Comparison of ENCODE assay signal across 14 mouse cellular contexts in the genomic region with DNA sequence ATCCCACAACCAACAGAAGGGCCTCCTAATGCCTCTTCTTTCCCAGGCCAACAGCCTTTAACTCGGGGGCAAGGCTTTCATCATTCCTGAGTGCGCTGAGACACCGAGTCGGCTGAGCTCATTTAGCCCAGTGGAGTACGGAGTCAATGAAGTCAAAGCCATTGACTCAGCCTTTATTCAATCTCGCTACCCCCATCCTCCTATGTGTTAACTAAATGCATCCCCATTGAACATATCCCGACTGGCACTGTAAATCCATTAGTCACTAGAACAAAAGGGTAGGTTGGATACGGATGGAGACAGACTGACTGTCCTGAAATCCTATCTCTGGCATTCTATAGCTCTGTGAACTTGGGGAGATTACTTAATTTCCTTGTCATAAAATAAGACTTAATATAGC. TPM values are rescaled to one million over a fixed set of nuclear protein-coding genes. Genes with fewer than 3 reads are reported as not detected.
"Had no signal": no experiment of that assay in that cellular context is flagged by ENCODE, and none has a peak within 500 bp of the region (broad histone marks: within the 10 kb centered on the region; RNA-seq: fewer than 3 reads in every experiment).

No protein-coding gene starts in this region.

RNA-seq across cellular contexts. Expression of gene Slc7a15, which starts 36.7 kb away (rescaled TPM):
- polyA plus RNA-seq: frontal cortex, adult 2 months; heart, embryonic 10.5 days; heart, embryonic 12.5 days; heart, embryonic 14.5 days; heart, embryonic 16.5 days; hindbrain, embryonic 10.5 days; inflammation-experienced regulatory T-cells, adult 6 months; kidney, embryonic 14.5 days; kidney, embryonic 16.5 days; limb, embryonic 10.5 days; limb, embryonic 12.5 days; limb, embryonic 14.5 days; liver, embryonic 11.5 days; liver, embryonic 13.5 days had no signal
